Mouse (Mus musculus) embryo, embryonic 11.5 days (tissue): ENCODE measurements around the gene Mrtfb.

ENCODE experiments used
- DNase-seq: peaks from one replicate; pipeline ENCODE4 v3.0.0-alpha.2; 2012; ENCODE audit warnings: low read depth, low spot score

The Mrtfb gene

DNA sequence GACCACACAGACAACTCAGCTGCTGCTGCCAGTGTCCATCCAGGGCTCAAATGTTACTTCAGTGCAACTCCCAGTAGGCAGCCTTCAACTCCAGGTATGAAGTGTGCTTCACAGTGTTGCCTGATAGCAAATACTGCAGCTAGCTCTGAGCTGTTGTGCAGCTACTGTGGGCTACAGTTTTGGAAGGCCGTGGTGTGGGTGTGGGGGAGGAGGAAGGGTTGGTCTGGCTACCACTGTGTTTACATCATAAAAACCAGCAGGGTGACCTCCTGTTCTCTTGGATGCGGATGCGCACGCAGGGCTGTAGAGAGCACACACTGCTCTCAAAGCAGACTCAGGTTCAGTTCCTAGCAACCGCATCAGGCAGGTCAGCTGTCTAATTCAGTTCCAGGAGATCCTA lies 145.3 kb downstream of the Mrtfb start:
- DNase-seq, result no peak

DNA sequence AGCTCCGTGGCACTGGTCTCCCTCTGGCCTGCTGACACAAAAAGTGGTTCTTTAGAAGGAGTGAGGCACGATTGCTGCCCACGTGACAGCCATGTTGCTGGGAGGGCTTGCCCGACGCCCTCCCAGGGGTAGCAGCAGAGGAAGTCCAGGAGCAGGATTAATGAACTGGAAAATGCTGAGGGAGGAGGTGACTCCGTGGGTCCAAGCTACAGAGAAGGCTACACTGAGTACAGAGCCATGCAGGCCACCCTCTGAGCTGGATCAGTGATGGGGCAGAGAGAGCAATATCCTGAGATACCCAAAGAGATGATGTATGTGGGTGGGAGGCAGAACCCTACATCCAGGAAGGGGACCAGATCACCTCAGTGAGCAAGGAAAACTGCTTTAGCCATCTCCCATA lies 148.4 kb downstream of the Mrtfb start:
- DNase-seq, result no peak

DNA sequence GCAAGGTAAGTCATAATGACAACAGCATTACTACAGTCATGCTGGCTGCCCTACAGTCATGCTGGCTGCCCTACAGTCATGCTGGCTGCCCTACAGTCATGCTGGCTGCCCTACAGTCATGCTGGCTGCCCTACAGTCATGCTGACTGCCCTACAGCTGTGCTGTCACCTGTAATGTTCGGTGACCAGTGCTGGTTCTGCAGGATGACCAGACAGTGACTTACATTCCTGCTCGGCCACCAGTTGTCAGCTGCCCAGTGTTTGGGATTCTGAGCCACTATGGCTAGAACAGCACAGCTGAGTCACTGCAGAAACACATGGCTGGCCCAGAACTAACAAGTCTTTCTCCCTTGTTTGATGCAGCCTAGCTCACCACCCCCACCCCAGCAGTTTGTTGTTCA lies 149.1 kb downstream of the Mrtfb start:
- DNase-seq, result no peak

DNA sequence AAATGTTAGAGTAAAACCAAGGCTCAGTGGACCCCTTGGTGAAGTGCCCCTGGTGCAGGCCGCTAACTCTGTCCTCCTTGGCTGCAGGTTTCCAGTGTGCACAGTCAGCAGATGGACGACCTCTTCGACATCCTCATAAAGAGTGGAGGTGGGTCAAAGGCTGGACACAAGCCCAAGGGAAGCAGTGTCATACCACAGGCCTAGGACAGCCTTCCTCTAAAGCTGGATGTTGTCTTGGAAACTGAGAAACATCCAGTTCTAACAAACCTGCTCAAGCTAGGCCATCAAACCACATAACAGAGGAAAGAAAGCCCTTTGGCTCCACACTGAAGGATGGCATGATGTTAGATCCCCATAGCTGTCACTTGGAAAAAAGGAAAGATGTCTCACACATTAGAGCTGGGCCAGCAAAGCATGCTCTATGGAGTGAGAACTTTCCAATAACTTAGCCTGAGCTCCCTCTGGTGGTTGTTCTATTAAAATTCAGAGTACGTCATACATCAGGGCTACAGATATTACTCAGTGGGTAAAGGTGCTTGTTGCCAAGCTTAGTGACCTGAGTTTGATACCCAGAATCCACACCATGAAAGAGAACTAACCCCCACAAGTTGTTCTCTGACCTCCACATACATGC lies 153.4 kb downstream of the Mrtfb start:
- peak; percentile 39 for DNase-seq

DNA sequence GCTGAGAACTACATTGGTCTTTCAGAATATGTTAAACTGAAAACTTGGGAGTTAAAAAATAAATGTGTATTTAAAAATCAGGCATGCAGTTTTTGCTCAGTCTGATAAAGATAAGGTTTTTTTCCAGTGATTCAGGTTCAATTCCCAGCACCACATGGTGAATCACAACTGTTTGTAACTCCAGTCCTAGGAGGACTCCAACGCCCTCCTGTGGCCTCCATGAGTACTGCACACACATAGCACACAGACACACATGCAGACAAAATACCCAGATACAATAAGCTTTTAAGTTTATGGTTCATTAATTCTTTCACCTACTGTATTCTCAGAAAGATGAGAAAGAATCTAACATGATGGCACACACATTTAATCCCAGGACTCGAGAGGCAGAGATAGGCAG lies 154.5 kb downstream of the Mrtfb start:
- DNase-seq, result no peak

DNA sequence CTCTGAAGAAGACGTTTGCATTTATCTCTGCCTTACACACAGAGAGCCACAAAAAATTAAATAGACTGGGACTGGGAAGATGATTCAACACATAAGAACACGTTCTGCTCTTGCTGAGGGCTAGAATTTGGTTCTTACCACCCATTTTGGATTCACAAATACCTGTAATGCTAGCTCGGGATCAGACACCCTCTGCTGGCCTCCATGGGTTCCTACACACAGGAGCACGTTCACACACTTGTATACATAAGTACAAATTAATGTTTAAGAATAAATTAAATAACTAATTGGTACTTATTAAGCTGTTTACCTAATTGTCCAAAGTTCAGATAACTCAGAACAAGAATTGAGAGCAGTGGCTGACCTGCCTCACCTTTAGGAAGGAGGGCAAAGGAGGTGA lies 155.2 kb downstream of the Mrtfb start:
- DNase-seq, result no peak

DNA sequence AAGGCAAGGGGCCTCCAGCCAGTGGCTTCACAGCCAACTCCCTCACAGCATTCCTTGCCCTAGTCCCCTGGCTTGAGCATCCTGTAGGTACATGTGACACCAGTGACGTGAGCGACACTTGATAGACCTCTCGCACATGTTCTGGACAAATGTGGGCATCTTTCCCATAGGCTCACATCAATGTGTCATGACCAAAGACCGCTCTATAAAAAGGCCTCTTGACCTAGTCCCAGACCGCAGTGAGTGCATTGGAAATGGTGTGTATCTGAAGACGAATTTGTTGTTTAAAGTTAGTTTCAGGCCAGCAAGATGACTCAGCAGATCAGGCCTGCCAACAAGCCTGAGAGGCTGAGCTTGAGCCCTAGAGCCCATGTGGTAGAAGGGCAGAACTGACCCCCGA lies 158.3 kb downstream of the Mrtfb start:
- no peak for DNase-seq

DNA sequence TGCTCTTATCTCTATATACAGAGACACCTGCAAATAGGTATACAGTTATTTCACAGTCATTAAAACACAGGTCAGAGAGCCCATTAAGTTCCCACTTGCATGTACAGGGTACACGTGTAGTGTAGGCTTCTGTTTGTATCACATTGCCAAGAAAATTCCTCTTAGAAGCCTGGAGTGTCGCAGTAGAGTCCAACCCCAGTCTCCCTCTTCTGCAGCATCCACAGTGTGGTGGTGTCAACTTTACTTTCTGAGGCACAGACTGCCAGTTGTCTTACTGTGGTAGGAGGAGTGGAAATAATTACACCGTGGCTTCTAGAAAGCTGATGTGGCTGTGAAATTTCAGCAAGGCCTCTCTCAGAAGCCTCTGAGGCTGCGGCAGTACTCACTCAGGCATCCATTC lies 158.7 kb downstream of the Mrtfb start:
- no peak for DNase-seq

DNA sequence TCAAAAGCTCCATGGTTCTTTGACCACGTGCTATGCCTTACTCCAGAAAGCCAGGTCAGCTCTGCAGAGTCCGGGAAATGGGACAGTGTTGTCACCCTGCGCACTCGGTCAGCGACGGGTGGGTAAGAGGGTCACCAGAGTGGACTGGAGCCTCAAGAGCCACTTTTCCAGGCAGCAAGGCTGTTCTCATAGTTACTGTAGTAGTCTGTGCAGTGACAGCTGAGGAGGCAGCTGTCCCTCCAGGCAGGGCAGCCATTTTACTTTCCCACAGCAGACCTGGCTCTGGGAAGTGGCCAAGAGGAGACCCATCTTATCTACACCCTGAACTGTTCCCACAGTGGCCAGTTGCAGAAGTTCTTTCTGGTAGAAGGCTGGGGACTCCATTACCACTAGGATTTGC lies 159.2 kb downstream of the Mrtfb start:
- DNase-seq, result no peak

DNA sequence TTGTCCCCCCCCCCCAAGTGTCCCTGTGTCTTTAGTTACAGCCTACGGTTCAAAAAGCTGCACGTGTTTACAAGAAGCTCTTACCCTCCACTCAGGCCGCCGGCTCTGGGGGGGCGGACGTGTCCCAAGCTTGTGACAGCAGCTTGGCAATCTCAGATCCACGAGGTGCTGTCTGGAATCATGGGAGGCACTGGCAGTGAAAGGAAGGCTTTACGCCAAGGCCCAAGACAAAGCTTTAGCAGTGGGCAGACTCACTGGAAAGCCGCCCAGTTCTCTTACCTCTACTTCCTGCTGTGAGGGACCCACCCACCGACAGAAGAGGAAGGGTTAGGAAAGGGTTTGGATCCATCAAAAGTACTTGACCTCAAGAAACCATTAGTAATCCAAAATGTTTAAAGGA lies 160.2 kb downstream of the Mrtfb start:
- no peak for DNase-seq

DNA sequence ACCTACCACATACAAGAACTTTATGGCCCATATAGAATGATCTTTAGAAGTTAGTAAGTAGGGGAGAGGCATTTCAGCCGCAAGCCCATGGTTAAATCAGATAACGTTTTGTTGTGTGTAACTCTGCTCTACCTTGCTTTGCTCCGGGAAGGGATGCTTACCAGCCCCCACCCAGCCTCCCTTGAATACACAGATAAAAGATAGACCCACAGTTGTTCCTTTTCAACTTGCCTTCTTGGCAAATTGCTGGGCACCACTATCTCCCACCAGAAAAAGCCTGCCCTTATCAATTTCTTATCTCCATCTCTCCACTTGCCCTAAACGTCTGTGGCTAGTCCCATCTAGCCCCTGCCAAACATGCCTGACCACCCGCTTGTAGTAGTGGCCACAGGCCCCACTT lies 161.6 kb downstream of the Mrtfb start:
- no peak for DNase-seq

DNA sequence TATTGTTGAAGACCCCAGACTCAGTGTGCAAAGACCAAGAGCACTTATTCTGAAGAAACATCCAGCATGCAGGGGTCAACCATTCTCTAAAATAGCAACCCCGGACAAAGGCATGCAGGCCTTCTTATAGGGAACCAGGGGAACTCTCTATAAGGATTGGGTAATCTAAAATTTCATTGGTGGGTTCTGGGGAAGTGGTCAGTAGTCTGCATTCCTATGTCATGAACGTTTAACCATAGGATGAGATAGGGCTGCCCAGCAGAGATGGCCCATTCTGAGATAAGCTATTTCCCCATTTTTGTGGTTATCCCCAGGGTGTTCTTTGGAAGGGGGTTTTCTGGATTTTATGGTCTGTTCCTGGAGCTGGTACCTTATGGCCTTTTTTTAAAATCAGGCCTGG lies 163.5 kb downstream of the Mrtfb start:
- no peak for DNase-seq

DNA sequence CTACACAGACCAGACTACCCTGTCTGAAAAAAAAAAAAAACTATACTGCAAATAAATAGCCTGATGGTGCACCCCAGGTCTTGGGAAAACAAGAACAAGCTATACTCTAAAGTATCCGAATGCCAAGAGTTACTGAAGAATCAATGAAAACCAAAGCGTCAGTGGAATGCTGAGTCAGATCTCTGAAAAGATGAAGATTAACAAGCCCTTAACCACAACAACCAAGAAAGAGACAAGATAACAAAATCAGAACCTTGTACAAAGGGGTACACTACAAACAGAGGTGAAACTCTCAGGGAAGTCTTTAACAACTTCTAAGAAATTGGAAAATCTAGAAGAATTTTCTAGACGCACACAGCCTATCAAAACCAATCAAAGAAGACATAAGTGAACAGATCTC lies 166.2 kb downstream of the Mrtfb start:
- DNase-seq, result no peak

DNA sequence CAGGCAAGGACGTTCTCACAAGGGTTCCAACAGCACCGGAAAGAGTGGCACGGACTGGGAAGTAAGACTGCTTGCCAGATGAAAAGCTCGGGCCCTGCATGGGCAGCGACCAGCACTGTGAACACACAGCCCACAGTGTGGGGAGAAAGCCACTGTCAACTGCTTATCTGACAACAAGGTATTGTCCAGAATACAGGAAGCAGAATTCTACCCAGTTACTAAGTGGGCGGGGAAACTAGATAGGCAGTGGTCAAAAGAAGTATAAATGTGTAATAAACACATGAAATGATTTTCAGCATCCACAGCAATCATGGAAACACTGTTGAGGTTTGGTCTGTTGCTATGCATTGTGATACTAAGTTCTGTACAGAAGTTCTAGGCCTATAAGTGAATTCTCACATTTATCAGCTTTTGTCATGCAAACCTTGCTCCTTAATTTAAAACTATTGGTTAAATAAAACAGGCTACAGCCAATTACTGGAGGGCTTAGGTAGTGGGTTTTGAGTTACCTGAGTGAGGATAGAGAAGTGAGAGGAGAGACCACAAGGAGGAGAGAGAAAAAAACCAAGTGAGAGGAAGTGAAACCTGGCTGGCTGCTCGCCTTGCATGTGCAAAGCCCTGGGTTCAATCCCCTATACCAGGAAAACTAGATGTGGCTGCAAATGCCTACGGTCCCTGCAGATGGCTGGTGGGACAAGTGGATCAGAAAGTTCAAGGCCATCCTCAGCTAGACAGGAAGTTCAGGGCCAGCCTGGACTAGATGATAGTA lies 167.5 kb downstream of the Mrtfb start:
- DNase-seq, result no peak

DNA sequence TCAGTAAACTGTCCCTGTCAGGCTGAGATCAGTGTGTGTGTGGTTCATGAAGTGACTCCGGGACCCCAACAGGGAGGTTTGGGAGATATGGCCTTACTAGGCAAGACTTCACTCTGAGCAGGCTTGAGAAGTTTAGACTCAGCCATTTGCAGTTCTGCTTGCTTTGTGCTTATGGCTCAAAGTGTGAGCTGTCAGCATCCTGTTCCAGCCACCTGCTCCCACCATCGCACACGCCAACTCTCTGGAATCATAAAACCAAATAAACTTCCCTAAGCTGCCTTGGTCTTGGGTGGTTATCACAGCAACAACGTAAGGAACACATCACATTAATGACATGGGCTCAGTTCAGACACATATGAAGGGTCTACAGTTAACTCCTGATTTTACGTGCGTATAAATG lies 169.5 kb downstream of the Mrtfb start:
- DNase-seq, result no peak

DNA sequence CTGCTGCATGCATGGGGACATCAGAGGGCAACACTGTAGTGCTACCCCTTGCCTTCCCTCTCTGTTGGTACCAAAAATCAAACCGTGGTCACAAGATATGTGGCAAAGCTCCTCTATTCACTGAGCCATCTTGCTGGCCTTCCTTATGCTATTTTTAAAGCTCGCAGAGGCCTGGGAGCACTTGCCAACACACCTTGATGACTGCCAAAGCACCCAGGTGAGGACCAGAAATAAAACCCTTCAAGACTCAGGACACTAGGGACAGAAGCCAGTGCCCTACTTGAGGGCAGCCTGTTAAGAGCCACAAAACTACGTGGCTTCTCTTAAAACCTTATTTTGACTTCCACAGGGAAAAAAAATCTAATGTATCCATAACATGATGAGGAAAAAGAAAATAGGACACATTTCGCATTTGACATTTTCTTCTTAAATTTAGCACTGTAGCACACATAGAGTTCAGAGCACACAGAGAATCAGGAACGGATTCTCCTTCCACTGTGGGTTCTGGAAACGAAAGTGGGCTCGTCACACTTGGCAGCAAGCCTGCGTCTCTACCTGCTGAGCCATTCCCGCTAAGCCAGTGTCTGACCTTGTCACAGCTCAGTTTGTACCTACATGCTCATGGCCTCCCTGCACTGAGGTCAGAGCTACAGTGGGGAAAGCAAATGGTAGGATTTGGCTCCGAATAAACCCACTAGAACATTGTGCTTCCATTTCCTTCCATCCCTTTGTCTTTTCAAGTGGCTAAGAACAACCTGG lies 170.7 kb downstream of the Mrtfb start:
- no peak for DNase-seq

DNA sequence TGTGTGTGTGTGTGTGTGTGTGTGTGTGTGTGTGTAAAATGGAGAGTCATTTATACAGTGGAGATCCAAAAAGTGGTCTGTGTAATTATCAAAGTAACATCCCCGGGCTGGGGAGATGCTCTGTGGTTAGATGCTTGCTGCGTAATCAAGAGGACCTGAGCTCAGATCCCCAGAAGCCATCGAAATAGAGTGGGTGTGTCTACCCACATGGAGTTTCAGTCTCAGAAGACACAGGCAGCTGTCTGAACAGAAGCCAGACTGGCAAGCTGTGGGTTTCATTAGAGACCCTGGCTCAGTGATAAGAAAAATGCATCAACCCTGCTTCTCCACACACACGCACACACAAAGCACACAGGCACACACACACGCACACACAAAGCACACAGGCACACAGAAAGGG lies 171.8 kb downstream of the Mrtfb start:
- no peak for DNase-seq

DNA sequence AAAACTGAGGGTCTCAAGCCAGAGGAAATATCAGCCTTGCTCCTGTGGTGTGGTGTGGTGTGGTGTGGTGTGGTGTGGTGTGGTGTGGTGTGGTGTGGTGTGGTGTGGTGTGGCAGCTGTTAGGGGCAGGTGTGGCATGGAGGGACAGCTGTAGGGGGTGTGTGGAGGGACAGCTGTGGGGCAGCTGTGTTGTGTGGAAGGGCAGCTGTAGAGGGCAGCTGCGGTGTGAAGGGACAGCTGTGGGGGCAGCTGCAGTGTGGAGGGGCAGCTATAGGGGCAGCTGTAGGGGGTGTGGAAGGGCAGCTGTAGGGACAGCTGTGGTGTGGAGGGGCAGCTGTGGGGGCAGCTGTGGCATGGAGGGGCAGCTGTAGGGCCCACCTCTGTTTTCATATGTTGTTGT lies 172.5 kb downstream of the Mrtfb start:
- DNase-seq, result no peak

DNA sequence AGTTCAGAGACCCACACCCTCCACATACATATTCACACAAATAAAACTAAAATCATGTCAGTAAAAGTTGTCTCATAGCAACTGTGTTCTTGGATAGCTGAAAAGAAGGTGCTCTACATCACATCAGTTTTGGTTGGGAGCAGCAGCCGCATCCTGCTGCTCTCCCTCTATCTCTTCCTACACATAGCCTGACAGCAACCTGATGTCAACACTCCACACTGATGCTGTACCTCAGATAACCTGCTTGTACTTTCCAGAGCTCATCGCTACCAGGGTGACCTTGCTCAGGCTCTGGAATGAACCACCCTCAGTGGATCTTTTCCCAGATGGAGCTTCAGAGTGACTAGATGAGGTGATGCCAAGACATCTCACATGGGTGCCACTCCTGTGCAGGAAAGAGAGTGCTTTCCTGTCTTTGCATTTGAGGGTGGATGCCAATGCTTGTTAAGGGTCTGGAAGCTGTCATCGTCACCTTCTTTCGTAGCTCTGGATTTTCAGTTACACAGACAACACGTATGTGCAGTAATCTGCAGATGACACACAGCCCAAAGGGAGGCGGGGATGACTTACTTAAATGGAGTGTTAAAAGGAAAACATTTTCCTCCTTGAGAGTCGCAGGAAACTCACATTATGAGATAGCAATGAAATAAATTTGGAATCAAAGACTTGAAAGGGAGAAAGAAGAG lies 173.8 kb downstream of the Mrtfb start:
- DNase-seq, result no peak

DNA sequence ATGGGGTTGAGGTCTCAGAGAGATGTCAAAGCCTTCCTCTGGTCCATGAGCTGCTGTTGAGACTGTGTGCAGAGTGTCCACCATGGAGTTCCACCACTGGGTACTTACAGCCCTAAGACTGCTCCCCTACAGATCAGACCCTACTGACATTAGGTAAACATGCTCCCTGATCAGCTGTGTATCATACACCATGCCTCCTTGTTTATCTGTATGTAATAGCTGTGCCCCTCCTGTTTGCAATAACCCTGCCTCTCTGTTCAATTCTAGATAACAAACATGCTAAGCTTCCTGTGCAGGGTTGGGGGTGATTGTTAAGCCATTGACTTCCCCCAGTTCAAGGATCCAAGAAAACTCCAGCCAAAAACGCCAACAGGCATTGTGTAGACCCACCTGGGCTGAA lies 174.7 kb downstream of the Mrtfb start:
- no peak for DNase-seq

DNA sequence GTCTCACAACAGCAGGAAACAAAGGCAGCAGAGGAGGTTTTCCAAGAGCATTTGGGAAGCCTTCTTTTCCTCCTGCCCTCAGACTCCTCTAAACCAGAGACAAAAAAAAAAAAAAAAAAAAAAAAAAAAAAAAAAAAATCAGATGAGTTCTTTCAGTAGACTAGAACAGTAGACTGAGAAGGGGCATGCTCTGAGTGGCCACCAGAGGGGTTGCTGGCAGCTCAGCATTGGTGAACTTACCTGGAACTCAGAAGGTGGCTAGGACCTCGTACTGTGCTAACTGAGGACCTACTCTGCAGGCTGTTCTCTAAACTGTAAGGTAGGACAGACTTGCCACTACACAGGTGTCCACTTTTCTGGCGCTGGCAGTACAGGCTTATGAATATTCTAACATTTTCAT lies 179.3 kb downstream of the Mrtfb start:
- no peak for DNase-seq

DNA sequence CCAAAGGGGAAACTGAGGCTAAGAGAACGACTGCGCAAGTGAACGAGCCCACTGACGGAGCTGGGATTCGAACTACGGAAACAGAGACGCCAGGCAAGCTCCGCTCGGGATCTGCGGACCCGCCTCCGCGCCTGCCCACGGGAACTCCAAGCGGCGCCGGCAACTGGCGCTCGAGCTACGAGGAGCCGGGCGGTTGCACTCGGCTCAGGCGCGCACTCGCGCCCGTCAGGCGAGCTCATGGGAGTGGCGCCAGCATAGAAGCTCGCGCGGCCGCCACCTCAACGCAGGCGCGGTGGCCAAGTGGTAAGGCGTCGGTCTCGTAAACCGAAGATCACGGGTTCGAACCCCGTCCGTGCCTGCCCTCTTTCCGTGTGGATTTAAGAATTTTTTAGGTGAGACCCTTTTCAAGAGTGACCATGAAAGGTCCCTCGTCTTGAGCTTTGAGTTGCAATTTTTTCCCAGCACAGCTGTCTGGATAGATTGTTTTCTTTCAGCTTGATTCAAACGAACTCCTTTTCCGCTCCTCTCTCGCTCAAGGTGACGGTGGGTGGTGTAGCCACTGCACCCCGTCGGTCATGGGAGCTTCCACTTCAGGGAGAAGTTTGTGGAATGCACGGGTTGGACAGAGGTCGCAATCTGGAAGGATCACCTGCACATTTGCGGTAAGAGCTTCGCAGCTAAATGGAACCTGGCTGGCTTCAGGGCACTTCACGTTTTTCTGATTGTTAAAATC lies 180.9 kb downstream of the Mrtfb start:
- peak; percentile 96 for DNase-seq
